Mouse (Mus musculus) ovary, postnatal 14 days (tissue): ENCODE data around the gene Armc2.

Experiments used
- DNase-seq: peaks from one replicate; pipeline ENCODE4 v3.0.0; 2022; ENCODE audit warnings: low spot score

Armc2 gene

DNA sequence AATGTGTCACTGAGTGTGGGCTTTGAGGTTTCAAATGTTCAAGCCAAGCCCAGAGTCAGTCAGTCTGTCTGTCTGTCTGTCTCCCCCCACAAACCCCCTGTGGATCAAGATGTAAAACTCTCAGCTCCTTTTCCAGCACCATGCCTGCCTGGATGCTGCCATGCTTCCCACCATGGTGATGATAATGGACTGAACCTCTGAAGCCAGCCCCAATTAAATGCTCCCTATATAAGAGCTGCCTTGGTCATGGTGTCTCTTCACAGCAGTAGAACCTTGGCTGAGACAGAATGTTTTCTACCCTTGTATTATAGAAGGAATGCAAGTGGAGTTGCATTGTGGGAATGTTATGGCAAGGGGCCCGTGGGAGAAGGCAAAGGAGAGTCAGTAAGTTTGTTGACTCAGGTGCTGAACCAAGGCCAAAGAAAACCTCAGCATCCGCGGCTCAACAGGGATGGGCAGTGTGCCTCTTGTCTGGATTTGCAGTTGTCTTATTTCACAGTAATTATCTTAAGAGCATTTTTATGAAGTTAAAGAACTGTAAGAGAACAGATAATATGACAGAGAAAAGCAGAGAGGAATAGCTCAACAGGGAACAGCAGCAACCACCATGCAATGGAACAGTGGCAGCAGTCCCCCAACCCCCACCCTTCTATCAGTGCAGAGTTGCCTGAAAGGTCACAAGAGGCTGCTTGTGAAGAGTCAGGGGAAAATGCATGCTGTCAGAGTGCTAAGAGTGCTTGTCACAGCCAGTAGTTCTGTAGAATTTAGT, 152.0 kb downstream of the Armc2 start:
- no peak for DNase-seq
